In genomic region chr8:119916237-119916892, GRCm38 (mm10) we compare ENCODE assay signal across 14 mouse cellular contexts. TPM values are rescaled to one million over a fixed set of nuclear protein-coding genes. Genes with fewer than 3 reads are reported as not detected.
DNase-seq lines count a peak whose midpoint lies in the region; ATAC-seq and TF ChIP-seq lines count a peak whose summit lies in the region.
"Had no signal": no experiment of that assay in that cellular context is flagged by ENCODE, and none has a peak within 500 bp of the region (broad histone marks: within the 10 kb centered on the region; RNA-seq: fewer than 3 reads in every experiment).

No protein-coding gene starts in this region.

- TF ChIP-seq EP300 in liver, postnatal 0 days (IDR thresholded peaks at IDR 0.05; ENCODE audit: low read depth): peak; percentile 43; the same call in 1 of the 2 replicates

- peak overlapping the region; percentile 64 for H3K4me2 ChIP-seq in liver, postnatal 0 days (ENCODE audit: low read depth, low read length)
- H3K4me2 ChIP-seq: heart, embryonic 15.5 days; midbrain, embryonic 11.5 days; neural tube, embryonic 12.5 days had no signal

- H3K9ac ChIP-seq in liver, adult 2 months (ENCODE audit: low read depth, low read length): peak overlapping the region; percentile 49
- peak overlapping the region; percentile 36 for H3K9ac ChIP-seq in liver, postnatal 0 days (replicated peaks)
- H3K9ac ChIP-seq: heart, embryonic 15.5 days; neural tube, embryonic 12.5 days had no signal

- no peaks in the 10 kb centered on the region for H3K36me3 ChIP-seq in liver, adult 2 months (ENCODE audit: control insufficient read depth, insufficient read depth, low read length)
- H3K36me3 ChIP-seq in liver, postnatal 0 days (replicated peaks; ENCODE audit: insufficient read depth, low read length): no peaks in the 10 kb centered on the region; the same call in 1 of the 2 replicates
- H3K36me3 ChIP-seq: heart, embryonic 15.5 days had no signal

- peak overlapping the region; percentile 4; the same call in 1 of the 2 replicates for H3K4me3 ChIP-seq in liver, adult 2 months (ENCODE audit: insufficient read depth, low read depth, low read length)
- no peak overlapping the region for H3K4me3 ChIP-seq in brown adipose tissue, adult 24 weeks (ENCODE audit: insufficient read depth, low read depth, low read length)
- no peak overlapping the region for H3K4me3 ChIP-seq in liver, postnatal 0 days (ENCODE audit: low read depth, low read length)
- H3K4me3 ChIP-seq: heart, embryonic 15.5 days; neural tube, embryonic 12.5 days had no signal

- H3K79me2 ChIP-seq in liver, adult 2 months (ENCODE audit: control insufficient read depth, insufficient read depth, low read length): peaks cover 62% of the 10 kb centered on the region

- no peak for TF ChIP-seq POLR2A in liver, adult 2 months (IDR thresholded peaks at IDR 0.05; ENCODE audit: extremely low read depth, insufficient read depth, low read length)

- no peaks in the 10 kb centered on the region for H3K27me3 ChIP-seq in liver, adult 2 months (ENCODE audit: control insufficient read depth, insufficient read depth, low read length)
- no peaks in the 10 kb centered on the region for H3K27me3 ChIP-seq in liver, postnatal 0 days (ENCODE audit: insufficient read depth, low read length)
- H3K27me3 ChIP-seq: heart, embryonic 15.5 days; neural tube, embryonic 12.5 days had no signal

- peaks cover 42% of the 10 kb centered on the region for H3K4me1 ChIP-seq in liver, adult 2 months (ENCODE audit: control insufficient read depth, insufficient read depth, low read length)
- H3K4me1 ChIP-seq in brown adipose tissue, adult 24 weeks (ENCODE audit: control insufficient read depth, insufficient read depth, insufficient read length, low read length): peaks cover 32% of the 10 kb centered on the region
- H3K4me1 ChIP-seq in liver, postnatal 0 days (ENCODE audit: insufficient read depth): peaks cover 76% of the 10 kb centered on the region

- WGBS in liver, adult 2 months: 26% methylated on average over 16 of the region's 16 CpGs
- 59% methylated on average over 16 of the region's 16 CpGs for WGBS in liver, postnatal 0 days (ENCODE audit: insufficient replicate concordance)

- H3K27ac ChIP-seq in liver, adult 2 months (replicated peaks; ENCODE audit: insufficient read depth, low read depth, low read length): peak overlapping the region; percentile 84
- H3K27ac ChIP-seq in brown adipose tissue, adult 24 weeks (replicated peaks; ENCODE audit: low read depth, low read length): peak overlapping the region; percentile 43
- H3K27ac ChIP-seq in liver, postnatal 0 days (ENCODE audit: low read depth): peak overlapping the region; percentile 85
- H3K27ac ChIP-seq: heart, embryonic 15.5 days; neural tube, embryonic 12.5 days had no signal

- TF ChIP-seq CTCF in liver, adult 2 months (IDR thresholded peaks at IDR 0.05; ENCODE audit: low read depth, low read length): no peak
- no peak for TF ChIP-seq CTCF in liver, postnatal 0 days (IDR thresholded peaks at IDR 0.05; ENCODE audit: low read depth)

- H3K9me3 ChIP-seq in liver, postnatal 0 days (ENCODE audit: low read length): no peaks in the 10 kb centered on the region
- H3K9me3 ChIP-seq: heart, embryonic 15.5 days; neural tube, embryonic 12.5 days had no signal

- peak; percentile 89 for DNase-seq in heart, adult 11 months
- no peak for DNase-seq in heart, adult 9 months (ENCODE audit: low spot score in 2 of 2)
- peak; percentile 79 for DNase-seq in liver, adult 2 months (ENCODE audit: extremely low read depth, low read depth, low spot score)
- DNase-seq in liver: no peak
- DNase-seq in liver, postnatal 0 days: no peak
- no peak for DNase-seq in ovary, postnatal 36 days (ENCODE audit: low spot score)
- DNase-seq: cerebellum, postnatal 36 days; kidney, adult 2 months; thymus, postnatal 25 days had no signal

- ATAC-seq in liver, postnatal 0 days: peak; percentile 79
- ATAC-seq: lung, postnatal 0 days had no signal

RNA-seq across cellular contexts. Expression of gene Gm20388, which starts 5.7 kb away (rescaled TPM):
- total RNA-seq in liver, adult 2 months (2014; rRNA removed): 6.4 and 8.3 TPM in 2 replicates
- polyA plus RNA-seq in liver, adult 2 months (2012; rRNA removed): 19.9 TPM in 2 replicates
- 40.2 and 44.7 TPM in 2 replicates for polyA plus RNA-seq in brown adipose tissue, adult 24 weeks (2012; ENCODE audit: insufficient read depth, insufficient read length, missing spikeins)
- polyA plus RNA-seq in liver, postnatal 0 days (2015; fragmentation: Nextera tagmentation; extraction: Ambion mirVana): not detected in 2 replicates
- polyA plus RNA-seq: heart, embryonic 15.5 days; lung, postnatal 0 days; midbrain, embryonic 11.5 days; neural tube, embryonic 12.5 days had no signal

RNA-seq across cellular contexts. Expression of gene Usp10, which starts 6.2 kb away (rescaled TPM):
- total RNA-seq in liver, adult 2 months (2014; rRNA removed): 42.6 and 50.1 TPM in 2 replicates
- 82.3 and 94.1 TPM in 2 replicates for polyA plus RNA-seq in liver, adult 2 months (2012; rRNA removed)
- 40.9 and 46.6 TPM in 2 replicates for polyA plus RNA-seq in brown adipose tissue, adult 24 weeks (2012; ENCODE audit: insufficient read depth, insufficient read length, missing spikeins)
- polyA plus RNA-seq in liver, postnatal 0 days (2015; fragmentation: Nextera tagmentation; extraction: Ambion mirVana): 44.1 and 46.5 TPM in 2 replicates

RNA-seq across cellular contexts. Expression of gene Klhl36, which starts 54.3 kb away (rescaled TPM):
- total RNA-seq in liver, adult 2 months (2014; rRNA removed): 5.2 and 7.0 TPM in 2 replicates
- 11.3 and 12.2 TPM in 2 replicates for polyA plus RNA-seq in liver, adult 2 months (2012; rRNA removed)
- 2.7 and 4.0 TPM in 2 replicates for polyA plus RNA-seq in brown adipose tissue, adult 24 weeks (2012; ENCODE audit: insufficient read depth, insufficient read length, missing spikeins)
- polyA plus RNA-seq in liver, postnatal 0 days (2015; fragmentation: Nextera tagmentation; extraction: Ambion mirVana): 4.3 and 4.9 TPM in 2 replicates

Comparison
In these comparisons a context has a peak if more than half of its experiments do, and no peak if none do; other contexts are left out.
1. DNase-seq: peak in heart, adult 11 months (single experiment) and liver, adult 2 months (single experiment); none in heart, adult 9 months (0 of 2), liver (single experiment), liver, postnatal 0 days (single experiment) and ovary, postnatal 36 days (single experiment).
2. RNA of gene Gm20388, which starts 5.7 kb away (polyA plus RNA-seq): 40.2 to 44.7 TPM in brown adipose tissue, adult 24 weeks and 19.9 TPM in liver, adult 2 months; not detected in liver, postnatal 0 days; every median in the first group is over 10 times any median in the second.
3. Peak in every context shown above with its lines, with median percentiles within 50 percentile points of each other: H3K27ac ChIP-seq.